Mouse (Mus musculus) CD4-positive, CD25-positive, alpha-beta regulatory T cell, adult 4 months (primary cell): ENCODE results near the gene Egln3. TPM values are rescaled to one million over a fixed set of nuclear protein-coding genes. Genes with fewer than 3 reads are reported as not detected.

Source experiments
- ATAC-seq: one replicate; pipeline ENCODE4 v1.8.0; 2017
- polyA plus RNA-seq, 2 experiments: library from polyadenylated mRNA; unstranded; fragments of 100-300 nt; shearing (Covaris generic); gene quantifications; one replicate each; pipeline ENCODE4 v1.2.1; 2017

The Egln3 gene
- polyA plus RNA-seq, 2 experiments from 2014 or later: 1.7 TPM

DNA sequence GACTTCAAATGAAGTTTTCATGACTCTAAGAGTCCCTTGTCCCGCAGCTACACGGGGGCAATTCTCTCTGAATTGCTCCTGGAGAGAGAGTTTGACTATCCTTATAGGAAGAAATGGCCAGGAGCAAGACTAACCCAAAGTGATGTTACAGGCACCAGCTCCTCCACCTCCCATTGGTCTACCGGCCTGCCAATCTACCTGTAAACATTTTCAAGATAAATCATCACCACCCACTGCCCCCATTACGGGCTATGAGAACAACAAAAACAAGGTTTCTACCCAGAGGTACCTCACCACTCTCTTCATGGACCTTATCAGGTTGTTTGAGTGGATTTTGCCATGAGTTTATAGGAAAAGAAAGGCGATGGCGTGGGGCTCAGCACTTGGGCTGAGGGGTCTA is 1.4 kb downstream of the Egln3 start:
- peak; percentile 54 for ATAC-seq

DNA sequence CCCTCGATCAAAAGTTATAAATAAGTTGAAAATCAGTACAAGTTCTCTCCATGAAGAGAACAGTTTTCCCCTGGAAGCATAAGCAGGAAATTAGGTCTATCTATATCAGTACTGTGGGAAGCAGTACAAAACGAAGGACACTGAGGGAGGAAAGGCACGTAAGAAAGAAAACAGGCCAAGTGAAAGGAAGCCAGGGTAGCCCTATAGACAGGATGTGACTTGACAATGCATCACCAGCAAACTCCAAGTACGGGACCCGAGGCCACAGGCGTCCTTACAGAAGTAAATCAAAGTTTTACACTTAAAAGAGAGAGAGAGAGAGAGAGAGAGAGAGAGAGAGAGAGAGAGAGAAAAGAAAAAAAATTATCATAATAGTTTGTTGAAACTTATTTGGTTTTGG is 2.8 kb downstream of the Egln3 start:
- ATAC-seq: peak; percentile 38

DNA sequence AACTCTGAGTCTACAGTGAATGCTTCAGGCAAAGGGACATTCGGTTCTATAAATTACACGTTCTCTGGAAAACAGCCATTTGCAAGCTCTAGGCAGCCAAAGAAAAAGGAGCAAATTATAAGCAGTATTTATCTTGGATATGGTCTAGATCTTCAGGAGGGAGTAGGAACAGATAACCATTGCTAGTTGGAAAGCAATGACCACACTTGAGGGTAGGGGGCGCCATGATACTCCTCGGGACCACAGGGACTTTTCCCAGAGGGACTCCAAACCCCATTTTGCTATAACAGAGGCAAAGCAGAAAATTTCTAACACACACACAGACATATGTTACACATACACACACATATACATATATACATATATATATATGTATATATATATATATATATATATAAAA is 3.5 kb downstream of the Egln3 start:
- no peak for ATAC-seq

DNA sequence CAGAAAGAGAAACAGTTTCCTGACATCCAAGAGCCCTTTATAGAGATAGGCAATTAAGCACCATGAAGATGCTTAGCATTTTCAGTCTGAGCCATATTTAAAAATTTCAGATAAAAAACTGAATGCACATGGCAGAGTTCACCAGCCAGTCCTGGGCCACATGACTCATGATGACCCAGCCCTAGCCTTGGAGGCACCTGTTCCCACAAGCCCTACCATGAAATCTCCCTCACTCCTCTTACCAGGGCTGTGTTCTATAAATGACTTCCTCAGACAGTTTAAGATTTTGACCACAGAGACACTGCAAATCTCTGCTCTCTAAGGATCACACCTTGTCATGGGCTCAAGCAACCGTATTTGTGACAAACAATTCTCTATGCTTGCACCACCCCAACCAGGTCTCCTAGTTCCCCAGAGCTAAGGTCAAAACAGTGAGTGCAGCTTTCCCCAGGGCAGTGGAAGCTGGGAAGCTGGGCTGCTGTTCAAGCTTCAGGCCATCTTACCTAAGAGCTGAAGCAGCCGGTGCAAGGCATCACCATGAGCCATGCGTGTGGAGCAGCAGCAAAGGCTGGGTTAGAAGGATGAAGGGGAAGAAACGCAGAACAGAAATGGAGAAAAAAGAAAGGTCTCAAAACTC is 5.3 kb downstream of the Egln3 start:
- ATAC-seq: no peak

DNA sequence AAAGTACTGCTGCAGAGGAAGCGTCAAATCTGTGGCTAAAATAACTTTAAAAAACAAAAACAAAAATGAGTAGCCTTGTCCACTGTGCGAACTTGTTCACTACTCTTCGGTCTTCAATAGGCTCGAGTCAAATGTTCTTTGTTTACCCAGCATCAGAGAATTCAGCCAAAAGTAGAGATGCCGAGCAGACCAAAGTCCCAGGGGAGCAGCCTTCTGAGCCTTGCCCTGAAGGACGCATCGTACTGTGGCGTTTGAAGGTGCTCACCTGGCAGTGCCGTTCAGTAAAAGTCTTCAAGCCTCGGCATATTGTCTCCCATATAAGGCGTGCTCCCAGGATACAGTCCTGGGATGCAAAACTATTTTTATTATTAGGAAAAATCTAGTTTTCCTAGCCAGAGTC is 5.8 kb downstream of the Egln3 start:
- ATAC-seq: no peak

DNA sequence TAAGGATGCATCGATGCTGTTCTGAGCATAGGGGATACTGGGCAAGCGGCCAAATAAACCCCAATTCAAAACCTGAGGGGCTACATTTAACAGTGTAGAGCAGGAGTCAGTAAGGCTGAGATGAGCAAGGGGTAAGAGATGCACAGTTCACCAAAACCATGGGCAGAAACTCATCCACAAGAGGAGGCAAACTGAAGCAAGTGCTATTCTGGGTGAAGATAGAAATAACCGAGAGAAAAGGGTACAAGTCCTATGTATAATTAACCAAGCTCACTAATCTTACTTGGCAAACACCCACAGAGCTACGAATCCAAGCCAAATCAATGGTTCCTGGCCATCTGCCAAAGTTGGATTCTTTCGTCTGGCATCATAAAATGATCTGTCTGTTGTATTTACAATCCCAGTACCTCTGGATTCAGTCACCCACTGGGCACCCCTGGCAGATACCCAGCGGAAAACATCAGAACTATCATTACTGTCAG is 6.3 kb downstream of the Egln3 start:
- ATAC-seq: no peak

DNA sequence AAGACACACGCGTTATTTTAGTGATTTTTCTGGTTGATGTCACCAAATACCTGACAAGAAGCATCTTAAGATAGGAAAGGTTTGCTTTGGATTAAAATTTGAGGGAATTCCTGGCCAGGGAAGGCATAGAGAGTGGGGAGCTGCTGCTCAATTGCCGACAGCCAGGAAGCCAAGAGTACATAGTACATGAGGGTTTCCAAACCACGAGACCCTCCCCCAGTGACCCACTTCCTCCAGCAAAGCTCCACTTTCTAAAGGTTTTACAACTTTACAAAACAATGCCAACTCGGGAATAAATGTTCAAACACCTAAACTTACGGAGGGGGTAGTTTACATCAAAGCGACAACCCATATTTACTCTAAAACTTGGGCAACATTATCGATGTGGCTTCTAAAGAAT is 6.8 kb downstream of the Egln3 start:
- no peak for ATAC-seq

DNA sequence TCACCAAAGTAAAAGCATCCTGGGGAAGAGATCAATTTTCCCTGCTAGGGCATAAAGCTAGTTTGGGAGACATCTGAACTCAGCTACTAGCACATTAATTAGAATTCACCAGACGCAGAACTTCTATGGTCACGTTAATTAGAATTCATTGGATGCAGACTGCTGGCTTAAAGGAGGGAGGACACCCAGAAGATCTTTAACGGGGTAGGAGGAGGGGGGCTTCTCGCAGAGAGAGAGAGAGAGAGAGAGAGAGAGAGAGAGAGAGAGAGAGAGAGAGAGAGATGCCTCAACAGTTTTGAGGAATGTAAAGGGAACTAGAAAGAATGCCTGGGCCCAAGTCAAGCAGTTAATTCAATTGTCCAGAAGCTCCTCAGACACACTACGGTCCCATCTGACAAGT is 9.5 kb downstream of the Egln3 start:
- ATAC-seq: no peak

DNA sequence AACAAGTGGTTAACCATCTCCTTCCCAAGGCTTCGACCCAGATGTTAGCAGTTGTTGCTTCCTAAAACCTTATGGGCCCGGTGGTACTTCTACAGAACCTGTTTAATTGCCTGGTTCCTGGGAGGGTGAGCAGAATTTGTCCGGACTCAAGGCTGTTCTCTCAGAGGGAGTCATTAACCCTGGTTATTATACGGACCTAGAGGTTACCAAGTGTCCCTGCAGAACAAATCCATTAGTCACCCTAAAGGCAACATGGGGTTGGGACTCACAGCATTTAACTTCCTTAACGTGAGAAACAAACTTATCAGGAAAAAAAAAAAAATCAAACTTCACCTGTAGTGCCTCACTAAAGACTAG is 11.4 kb downstream of the Egln3 start:
- no peak for ATAC-seq

DNA sequence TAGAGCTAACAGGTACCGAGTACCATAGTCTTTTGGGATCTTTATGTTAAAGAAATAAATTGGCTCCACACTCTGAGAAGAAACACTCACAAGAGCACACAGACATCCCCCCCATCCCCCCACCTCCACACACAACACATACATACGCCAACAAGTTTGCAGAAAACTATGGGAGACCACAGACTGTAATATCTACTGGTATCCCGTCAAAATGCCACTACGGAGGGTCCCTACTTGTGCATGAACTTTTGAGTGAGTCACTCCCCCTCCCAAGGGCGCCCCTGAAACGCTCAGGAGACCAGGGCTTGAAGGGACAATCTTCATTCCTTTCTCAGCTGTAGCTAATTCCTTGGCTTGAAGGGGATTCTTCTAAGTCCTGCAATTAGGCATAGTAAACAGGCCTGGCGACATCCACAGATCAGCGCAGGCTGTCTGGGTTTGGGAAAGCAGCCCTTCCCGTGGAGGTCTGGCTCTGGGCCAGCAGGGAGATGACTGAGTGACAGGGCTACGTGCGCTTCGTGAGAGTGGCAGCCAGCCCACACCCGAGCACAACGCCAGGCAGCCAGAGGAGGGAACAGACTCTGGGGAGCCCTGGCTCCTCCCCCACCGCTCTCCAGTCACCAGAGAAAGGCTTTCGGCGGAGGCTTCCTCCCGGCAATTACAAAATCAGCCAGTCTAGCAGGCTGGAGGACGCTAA is 11.9 kb downstream of the Egln3 start:
- peak; percentile 93 for ATAC-seq

DNA sequence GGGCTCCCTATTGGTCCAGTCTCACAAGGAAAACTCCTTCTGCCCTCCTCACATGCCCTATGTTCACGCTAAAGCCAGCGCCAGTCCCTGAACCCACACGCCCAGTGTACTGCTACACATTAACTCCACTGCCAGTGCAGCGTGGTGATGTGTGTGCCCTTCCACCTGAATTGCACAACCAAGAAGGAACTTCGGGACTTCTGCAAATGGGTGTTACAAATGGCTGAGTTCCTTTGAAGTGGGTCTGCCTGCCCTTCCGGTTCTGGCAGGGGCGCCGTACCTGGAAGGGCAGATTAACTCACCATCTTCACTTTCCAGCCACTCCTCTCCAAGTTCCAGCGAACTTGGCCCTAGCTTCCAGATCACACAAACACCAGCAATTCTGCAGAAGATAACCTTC is 12.5 kb downstream of the Egln3 start:
- ATAC-seq: no peak

DNA sequence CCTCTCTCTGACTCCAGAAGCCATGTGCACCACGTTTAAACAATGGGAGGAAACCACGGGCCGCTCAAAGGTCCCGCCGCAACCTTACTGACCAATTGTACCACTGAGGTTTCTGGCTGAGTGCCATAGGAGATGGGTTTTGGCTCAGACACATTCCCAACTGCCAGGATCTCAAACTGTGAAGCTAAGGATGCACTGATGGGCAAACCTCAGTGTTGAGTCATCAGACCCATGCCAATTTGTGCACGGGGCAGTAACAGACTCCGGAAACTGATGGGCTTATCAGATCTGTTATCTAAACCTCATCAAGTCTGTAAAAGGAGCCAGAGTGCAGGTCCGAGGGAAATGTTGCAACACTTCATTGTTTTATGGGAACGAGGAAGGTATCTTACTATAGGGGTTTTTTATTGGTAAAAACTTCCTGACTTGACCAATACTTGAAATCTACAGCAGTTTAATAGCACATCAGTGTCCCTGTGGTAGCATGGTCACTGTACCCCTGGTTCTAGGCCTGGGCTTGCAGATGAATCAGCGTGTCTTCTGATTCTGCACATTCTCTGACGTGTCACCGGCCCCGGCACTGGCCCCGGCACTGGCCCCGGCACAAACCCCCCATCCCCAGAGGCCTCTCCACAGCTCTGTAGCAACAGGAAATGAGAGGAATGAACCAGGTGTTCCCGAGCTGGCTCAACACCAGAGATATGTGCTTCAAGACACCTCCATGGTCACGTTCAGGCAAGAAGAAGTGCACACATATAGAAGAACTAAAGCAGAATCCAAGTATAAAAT is 15.7 kb downstream of the Egln3 start:
- ATAC-seq: peak; percentile 17

DNA sequence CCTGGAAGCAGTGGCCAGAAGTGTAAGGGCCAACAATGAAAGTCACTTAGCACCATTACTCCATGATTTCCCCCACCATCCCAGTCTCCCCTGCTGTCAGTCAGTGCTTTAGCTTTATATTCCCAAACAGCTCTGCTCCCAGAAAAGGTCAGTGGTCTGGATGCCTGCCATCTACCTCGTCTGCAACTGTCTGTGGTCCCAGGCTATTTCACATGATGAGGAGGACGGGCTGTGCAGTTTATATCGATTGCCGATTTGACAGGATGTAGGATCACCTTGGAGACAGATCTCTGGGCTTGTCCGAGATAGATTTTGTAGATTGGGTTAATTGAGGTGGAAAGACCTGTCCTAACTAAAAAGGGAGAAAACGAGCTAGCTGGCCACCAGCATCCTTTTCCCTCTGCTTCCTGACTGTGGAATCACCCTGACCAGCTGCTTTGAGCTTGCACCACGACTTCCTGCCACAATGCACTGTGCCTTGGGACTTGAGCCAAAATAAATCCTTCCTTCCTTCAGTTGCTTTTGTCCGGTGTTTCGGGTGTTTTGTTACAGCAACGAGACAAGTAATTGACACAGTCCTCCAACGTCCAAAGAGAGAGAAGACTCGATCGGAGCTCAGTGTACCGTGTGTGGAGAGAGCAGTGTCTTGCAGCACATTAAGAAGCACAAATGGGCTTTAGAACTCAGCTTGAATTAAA is 16.6 kb downstream of the Egln3 start:
- ATAC-seq: no peak

DNA sequence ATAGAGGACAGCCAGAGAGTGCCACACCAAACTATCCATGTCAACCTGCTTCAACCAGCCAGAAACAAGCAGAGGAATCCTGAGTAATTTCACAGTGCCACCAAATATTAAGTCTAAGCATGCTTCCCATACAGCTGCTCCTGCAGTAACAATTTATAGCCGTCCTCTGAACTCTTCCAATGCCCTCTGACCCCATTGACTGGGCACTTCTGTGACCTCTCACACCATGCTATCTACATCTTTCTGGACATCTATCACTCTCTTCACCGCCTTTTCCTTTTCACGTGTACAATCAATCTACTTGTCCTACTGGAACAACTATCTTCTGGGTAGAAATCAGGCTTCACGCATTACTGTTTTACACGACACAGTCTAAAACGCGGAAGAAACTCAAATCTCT is 19.4 kb downstream of the Egln3 start:
- no peak for ATAC-seq

DNA sequence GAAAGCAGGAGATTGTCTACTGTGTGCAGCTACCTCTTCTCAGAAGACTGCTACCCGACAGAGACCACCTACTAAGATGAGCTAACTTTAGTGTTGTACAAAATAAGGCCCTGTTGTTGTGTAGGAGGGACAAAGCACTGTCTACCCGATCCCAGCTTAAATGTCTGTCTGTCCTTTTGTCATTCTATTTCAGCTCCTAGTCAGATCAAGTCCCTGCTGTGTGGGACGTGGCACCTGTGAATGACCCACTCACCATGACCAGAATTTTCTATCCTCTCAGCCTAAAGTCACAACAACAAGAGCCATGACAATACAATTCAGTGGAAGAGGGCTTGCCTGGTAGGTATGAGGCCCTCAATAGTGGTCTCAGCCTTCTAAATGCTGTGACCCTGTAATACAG is 25.3 kb downstream of the Egln3 start:
- ATAC-seq: no peak

DNA sequence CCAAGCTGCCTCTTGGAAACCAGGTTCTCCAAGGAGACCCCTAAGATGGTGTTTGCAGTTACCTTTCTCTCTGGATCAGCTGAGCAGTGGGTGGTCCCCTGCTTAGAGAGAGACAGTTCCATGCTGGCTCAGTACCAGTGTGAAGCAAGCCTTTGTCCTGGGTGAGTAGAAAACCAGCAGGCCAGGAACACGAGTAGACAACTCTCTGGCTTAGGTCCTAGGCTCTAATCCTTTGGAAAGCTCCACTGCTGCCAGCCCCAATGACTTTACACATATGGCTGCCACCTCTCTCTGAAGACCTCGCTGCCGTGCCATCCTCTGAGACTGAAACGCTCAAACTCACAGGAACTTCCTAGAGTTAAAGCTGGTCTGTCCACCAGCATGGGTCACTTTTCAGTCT is 34.9 kb downstream of the Egln3 start:
- no peak for ATAC-seq

DNA sequence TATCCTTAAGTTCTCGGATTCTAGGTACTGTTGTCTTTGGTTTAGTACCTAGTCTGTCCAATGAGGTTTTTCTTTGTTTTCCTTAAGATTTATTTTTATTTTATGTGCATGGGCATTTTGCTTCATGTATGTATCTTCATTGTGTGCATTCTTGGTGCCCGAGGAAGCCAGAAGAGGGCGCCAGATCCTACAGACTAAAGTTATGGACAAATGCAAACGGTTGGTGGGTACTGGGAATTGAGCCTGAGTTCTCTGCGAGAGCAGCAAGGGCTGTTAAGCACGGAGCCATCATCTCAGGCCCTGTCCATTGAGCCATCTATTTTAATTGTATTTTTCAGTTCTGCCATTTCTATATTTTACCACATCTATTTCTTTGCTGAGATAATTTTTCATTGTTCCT is 35.9 kb downstream of the Egln3 start:
- no peak for ATAC-seq

DNA sequence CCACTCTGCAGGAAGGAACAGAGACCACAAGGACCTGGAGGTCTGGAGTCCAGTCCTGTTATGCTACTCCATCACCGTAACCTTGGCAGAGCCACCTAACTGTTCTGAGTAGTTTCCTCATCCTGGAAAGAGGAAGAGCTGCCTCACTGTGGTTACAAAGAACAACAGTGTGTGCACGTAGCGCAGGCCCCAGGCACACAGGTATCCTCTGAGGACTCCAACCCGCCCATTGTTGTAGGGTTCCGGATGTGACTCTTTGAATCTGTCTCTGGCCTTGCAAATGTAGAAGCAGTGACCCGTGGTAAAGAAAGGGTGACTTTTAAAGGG is 39.0 kb downstream of the Egln3 start:
- ATAC-seq: no peak

DNA sequence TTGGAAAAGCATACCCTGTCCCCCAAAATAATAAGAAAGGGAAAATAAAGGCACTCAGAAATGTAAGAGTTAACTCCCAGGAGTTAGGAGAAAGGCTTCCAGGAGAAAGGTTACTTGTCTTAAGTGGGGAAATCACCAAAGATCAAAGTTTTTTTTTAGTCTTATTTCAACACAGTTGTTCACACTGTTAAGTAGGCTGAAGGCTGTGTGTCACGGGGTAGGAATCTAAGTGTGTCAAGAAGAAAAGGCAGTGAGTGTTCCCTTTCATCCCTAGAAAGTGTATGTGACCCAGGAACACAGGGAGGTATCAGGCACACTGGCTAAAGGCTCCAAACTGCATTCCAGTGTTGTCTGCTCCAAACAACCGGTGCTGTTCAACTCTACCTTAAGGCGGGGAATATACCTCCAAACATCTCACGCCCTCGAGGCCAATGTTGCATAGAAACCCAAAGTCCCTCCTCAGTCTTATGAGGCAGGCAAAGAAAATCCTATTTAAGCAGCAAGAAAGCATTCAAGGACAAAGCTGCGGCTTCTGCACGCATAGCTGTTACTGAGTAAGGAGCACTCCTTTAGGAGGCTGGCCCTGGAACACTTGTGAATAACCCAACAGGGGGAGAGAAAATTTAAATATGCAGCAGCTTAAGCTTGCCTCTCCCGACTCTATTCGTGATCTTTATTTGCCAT is 39.5 kb downstream of the Egln3 start:
- ATAC-seq: no peak

DNA sequence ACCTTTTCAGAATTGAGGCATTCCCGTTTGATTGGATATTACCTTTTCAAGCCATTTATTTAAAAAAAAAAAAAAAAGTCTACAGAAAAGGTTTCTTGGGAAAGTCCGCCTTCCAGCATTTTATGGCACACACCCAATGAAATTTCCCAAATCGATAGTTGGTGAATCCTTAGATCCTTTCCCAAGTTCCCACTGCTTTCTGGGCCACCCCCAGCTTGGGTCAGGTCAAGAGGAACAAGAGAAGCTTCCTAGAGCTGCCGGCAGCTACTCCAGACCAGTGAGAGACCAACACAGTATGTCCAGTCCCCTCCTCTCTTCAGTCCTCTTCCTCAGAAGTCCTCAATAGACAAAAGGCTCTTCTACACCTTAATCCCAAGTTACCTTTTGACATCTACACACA is 40.5 kb downstream of the Egln3 start:
- no peak for ATAC-seq

DNA sequence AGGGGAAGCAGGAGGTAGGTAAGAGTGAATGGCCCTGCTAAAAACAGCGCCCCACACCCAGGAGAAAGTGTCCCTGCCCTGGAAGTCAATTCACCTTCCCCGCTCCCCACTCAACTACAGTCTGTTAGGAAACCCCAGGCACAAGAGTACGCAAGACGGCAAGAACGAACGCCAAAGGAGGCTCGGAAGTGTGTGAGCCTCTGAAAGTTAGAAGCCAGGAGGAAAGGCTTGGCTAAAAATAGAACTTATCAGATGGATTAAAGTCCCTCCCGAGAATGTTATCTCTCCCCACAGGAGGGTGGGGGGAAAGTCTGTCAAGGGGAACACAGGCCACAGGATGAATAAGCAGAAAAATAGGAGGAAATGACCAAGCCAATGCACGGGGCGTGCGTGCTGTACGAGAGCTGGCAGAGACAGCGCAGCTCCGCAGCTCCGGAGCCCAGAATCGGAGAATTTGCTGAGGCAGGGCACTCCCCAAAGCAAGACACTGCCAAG is 41.0 kb downstream of the Egln3 start:
- no peak for ATAC-seq

DNA sequence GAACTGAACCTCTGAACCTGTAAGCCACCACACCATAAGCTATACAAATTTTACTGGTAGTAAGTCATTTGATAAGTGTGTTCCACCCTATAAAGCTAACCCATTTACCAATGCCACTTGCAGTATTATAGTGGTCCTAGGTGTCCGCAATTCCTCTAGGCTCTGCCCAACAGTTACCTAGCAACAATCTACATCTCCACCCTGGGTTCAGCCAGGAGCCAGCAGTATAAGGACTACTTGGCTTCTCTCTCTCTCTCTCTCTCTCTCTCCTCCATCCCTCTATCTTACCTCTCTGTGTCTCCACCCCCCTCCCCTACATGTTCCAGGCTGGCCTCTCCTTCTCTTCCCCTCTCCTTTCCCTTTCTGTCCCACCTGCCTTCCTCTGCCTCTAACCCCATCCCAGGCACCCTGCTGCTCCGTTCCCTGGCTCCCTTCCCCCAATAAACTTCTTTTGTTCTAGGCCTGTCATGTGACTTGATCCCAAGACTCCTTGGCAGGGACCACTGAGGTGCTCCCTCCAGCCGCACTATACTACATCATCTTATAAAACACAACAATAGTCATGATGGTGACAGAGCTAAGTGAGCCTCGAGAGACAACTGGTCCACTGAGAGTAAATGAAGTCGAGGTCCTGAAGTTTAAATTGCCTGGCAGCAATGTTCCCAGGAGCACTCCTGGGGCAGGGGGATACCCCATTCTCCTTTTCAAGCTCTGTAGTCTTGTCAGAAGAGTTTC is 42.0 kb downstream of the Egln3 start:
- ATAC-seq: no peak
